Mouse (Mus musculus) G1E-ER4 (cell line): Measurements from ENCODE around the gene Tbl1x. TPM values are rescaled to one million over a fixed set of nuclear protein-coding genes. Genes with fewer than 3 reads are reported as not detected.

ENCODE experiments used
- GATA1 ChIP-seq: IDR thresholded peaks from one replicate; pipeline ENCODE4 v1.8.0; 2012; ENCODE audit warnings: low read length, inconsistent platforms
- polyA plus RNA-seq: library from polyadenylated mRNA; stranded (reverse); fragments of >175 nt; gene quantifications from 2 replicates; pipeline ENCODE4 v1.2.3, GENCODE M21; 2012

Gene Tbl1x
- polyA plus RNA-seq, 1 experiment = 6.3 TPM

DNA sequence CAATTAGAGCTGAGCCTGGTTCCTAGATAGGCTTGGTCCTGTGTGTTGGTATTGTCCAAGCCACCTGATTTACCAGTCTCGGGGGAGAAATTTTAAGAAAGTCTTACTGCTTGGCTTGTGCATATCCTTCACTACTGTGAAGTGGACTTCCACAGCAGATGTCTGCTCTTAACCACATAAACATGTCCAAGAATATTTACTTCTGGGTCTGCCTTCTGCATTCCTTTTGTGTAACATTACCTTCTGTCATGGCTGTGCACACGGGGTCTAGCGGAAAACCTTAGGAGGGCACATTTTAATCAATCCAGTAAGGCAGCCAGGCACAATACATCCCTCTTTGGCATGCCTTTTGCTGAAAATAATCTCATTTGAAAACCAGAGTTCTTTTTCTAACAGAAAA, 125.7 kb downstream of the Tbl1x start:
- no peak for TF ChIP-seq GATA1

DNA sequence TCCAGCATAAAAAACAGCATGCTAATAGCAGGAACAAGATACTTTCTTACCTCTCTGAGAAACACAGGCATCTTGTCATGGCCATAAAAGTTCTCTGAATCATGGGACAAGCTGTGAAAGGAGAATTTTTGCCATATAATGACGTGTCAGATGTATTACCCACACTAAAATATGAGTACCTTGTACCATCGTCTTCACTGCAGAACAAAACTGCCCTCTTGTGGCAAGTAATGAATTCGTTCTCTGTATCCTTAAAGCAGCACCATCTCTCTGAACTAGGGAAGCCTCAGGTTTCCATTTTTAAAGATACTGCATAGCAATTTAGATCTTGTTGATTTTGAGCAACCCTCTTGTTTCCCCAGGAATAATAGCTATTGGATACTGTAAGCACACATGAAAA, 127.3 kb downstream of the Tbl1x start:
- TF ChIP-seq GATA1 = no peak

DNA sequence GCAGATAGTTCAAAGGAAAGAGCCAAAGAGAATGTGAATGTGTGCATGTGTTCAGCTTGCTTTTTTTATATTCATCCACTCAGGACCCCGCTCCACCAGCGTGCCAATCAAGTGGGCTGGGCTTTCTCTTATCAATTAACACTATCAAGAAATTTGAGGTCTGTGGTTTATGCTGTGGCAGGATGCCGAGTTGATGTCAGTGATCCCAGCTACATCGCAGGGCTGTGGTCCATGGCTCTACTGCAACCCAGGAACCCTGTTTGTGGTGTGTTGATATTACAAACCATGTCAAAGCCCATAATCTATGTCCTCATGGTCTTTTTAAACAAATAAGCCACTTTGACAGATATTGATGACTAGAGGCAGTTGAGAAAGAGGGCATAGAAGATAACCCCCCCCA, 129.5 kb downstream of the Tbl1x start:
- no peak for TF ChIP-seq GATA1

GRCm38 (mm10) chrX:77646164-77646563, 135.4 kb downstream of the Tbl1x start:
- TF ChIP-seq GATA1 = no peak

GRCm38 (mm10) chrX:77650246-77650645, 139.4 kb downstream of the Tbl1x start:
- no peak for TF ChIP-seq GATA1

GRCm38 (mm10) chrX:77662030-77662429, 151.2 kb downstream of the Tbl1x start:
- TF ChIP-seq GATA1 = no peak

GRCm38 (mm10) chrX:77663276-77663675, 152.5 kb downstream of the Tbl1x start:
- no peak for TF ChIP-seq GATA1

- no peak for TF ChIP-seq GATA1
Measured at GRCm38 (mm10) chrX:77665030-77665429, 154.2 kb downstream of the Tbl1x start.

DNA sequence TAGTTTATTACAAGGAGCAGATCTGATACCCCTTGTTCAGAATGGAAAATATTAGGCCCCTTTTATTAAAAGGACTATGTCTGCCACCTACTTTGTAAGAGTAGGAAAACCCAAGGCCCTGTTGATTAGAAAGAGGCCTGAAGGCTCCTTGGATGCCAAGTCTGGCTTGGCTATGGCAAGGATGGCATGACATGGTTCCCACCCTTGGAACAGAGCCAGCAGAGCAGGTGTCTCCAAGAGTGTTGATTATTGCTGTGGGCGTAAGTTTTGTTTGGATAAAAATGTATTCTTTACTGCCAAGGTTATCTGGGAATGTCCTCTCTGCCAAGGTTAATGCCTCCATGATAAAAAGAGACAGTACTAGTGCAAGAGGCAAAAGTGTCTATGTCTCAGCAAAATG, 156.1 kb downstream of the Tbl1x start:
- TF ChIP-seq GATA1 = no peak

DNA sequence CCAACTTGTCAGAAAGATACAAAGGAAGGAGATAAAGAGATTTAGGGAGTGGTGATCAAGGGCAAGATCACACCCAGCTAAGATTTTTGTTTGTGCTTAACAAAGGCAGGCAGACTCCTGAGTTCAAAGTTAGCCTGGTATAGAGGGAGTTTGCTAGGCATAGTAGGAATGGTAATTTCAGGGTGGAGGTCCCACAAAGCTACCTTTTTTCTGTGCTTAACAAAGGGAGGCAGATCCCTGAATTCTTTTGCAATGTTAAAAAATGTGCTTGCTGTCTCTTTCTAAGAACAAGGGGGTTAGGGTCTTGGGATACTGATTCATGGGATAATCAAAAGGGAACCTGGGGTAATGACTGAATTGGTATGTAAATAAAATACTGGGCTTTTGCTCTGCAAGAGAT, 156.6 kb downstream of the Tbl1x start:
- no peak for TF ChIP-seq GATA1

DNA sequence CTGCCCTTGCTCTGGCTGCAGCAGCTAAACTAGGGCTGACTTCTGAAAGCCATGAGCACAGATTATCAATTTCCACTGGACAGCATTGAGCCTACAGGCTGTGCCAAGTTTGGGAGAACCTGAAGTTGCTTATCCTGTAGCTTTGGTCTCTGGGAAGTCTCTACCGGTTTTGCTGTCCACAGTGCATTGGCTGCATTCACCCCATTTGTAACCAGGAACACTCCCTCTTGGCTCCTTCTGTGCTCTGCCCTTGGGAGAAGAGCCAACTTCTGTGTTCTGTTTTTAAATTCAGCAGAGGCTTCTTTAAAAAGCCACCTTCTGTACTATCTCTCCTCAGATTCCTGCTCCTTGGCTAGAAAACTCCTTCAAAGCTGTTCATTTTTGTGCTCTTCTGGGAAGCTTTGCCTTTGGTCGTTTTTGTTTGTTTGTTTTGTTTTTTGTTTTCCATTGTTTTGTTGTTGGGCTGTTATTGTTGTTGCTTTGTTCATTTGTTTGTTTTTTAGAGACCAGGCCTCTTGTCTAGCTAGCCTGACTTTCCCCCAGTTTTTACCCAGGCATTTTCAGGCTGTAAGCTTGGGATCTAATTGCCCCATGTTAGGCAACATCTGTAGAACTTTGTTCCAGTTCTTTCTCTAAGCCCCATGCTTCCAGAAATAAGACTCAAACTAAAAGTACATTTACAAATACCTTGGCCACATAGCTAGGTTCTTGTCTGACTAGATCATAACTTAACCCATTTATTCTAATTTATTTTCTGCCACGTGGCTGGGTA, 159.2 kb downstream of the Tbl1x start:
- TF ChIP-seq GATA1 = no peak
